Mouse (Mus musculus) spleen, postnatal 10 days (tissue): Measurements from ENCODE around the gene Trim69.
"Not testable (repeated sequence)": the region's sequence is repeated elsewhere in the genome, so short reads cannot be mapped to it uniquely, and the experiment has no call there.

Experiments used
- DNase-seq, 2 experiments: peaks; one replicate each; pipeline ENCODE4 v3.0.0; 2021 to 2022; ENCODE audit warnings: low spot score in 2 of 2

Trim69 gene

GRCm38 (mm10) chr2:122210534-122211228 is 50.2 kb downstream of the Trim69 start:
- no peak for DNase-seq

GRCm38 (mm10) chr2:122217075-122217474 is 56.6 kb downstream of the Trim69 start:
- not testable (repeated sequence) for DNase-seq

GRCm38 (mm10) chr2:122218234-122218633 is 57.7 kb downstream of the Trim69 start:
- no peak for DNase-seq

- no peak for DNase-seq
Measured at GRCm38 (mm10) chr2:122221378-122221777, 60.9 kb downstream of the Trim69 start.

- no peak for DNase-seq
Measured at GRCm38 (mm10) chr2:122221798-122222197, 61.3 kb downstream of the Trim69 start.

- no peak for DNase-seq
Measured at GRCm38 (mm10) chr2:122222272-122222671, 61.8 kb downstream of the Trim69 start.

- DNase-seq = no peak
Measured at GRCm38 (mm10) chr2:122223654-122224053, 63.2 kb downstream of the Trim69 start.
